Mouse (Mus musculus): ENCODE measurements around the gene Slc35e3. TPM values are rescaled to one million over a fixed set of nuclear protein-coding genes. Genes with fewer than 3 reads are reported as not detected.

Gene Slc35e3
- polyA plus RNA-seq, 1 experiment, result 12.8 TPM

GRCm38 (mm10) chr10:117729139-117729814 lies 16.9 kb downstream of the Slc35e3 start:
- no peaks in the 10 kb centered on the region for H3K79me3 ChIP-seq (ENCODE audit: low read depth)
- H3K36me3 ChIP-seq (ENCODE audit: control insufficient read depth, insufficient read depth), result no peaks in the 10 kb centered on the region
- H3K79me2 ChIP-seq (ENCODE audit: control insufficient read depth, insufficient read depth), result no peaks in the 10 kb centered on the region
- no peak overlapping the region for H3ac ChIP-seq (ENCODE audit: control insufficient read depth, insufficient read length, low read depth)
- no peak for TF ChIP-seq USF1 (IDR thresholded peaks at IDR 0.05; ENCODE audit: low read depth)
- no peak for TF ChIP-seq MYOD1 (IDR thresholded peaks at IDR 0.05; ENCODE audit: control insufficient read depth, insufficient read length, low read depth)
- H3K4me3 ChIP-seq (ENCODE audit: insufficient read depth, poor library complexity, severe bottlenecking), result no peak overlapping the region
- no peaks in the 10 kb centered on the region for H3K27me3 ChIP-seq (ENCODE audit: control insufficient read depth, insufficient read depth, insufficient read length)

GRCm38 (mm10) chr10:117728574-117728973 lies 17.6 kb downstream of the Slc35e3 start:
- no peaks in the 10 kb centered on the region for H3K79me2 ChIP-seq (ENCODE audit: control insufficient read depth, insufficient read depth)
- no peak overlapping the region for H3K4me3 ChIP-seq (ENCODE audit: insufficient read depth, poor library complexity, severe bottlenecking)
- H3K27me3 ChIP-seq (ENCODE audit: control insufficient read depth, insufficient read depth, insufficient read length), result no peaks in the 10 kb centered on the region
- no peaks in the 10 kb centered on the region for H3K79me3 ChIP-seq (ENCODE audit: low read depth)
- no peaks in the 10 kb centered on the region for H3K36me3 ChIP-seq (ENCODE audit: control insufficient read depth, insufficient read depth)
- H3ac ChIP-seq (ENCODE audit: control insufficient read depth, insufficient read length, low read depth), result no peak overlapping the region
- no peak for TF ChIP-seq CTCF (IDR thresholded peaks at IDR 0.05; ENCODE audit: control insufficient read depth, insufficient read depth, insufficient read length)
- TF ChIP-seq USF1 (IDR thresholded peaks at IDR 0.05; ENCODE audit: low read depth), result no peak
- no peak for TF ChIP-seq FOSL1 (IDR thresholded peaks at IDR 0.05; ENCODE audit: insufficient read depth, low read length, poor library complexity, severe bottlenecking)
- no peak for TF ChIP-seq CEBPB (IDR thresholded peaks at IDR 0.05; ENCODE audit: low read depth)
- TF ChIP-seq MAX (IDR thresholded peaks at IDR 0.05), result no peak
- TF ChIP-seq MYOG (IDR thresholded peaks at IDR 0.05; ENCODE audit: control insufficient read depth, extremely low read depth, insufficient read length), result no peak
- no peak for TF ChIP-seq MYOD1 (IDR thresholded peaks at IDR 0.05; ENCODE audit: control insufficient read depth, insufficient read length, low read depth)

- H3K79me3 ChIP-seq (ENCODE audit: low read depth), result no peaks in the 10 kb centered on the region
- no peaks in the 10 kb centered on the region for H3K36me3 ChIP-seq (ENCODE audit: control insufficient read depth, insufficient read depth)
- TF ChIP-seq USF1 (IDR thresholded peaks at IDR 0.05; ENCODE audit: low read depth) (no peak), CTCF (IDR thresholded peaks at IDR 0.05; ENCODE audit: control insufficient read depth, insufficient read depth, insufficient read length) (no peak), MYOG (IDR thresholded peaks at IDR 0.05; ENCODE audit: control insufficient read depth, extremely low read depth, insufficient read length) (no peak), MYOD1 (IDR thresholded peaks at IDR 0.05; ENCODE audit: control insufficient read depth, insufficient read length, low read depth) (no peak), MAX (IDR thresholded peaks at IDR 0.05) (no peak), FOSL1 (IDR thresholded peaks at IDR 0.05; ENCODE audit: insufficient read depth, low read length, poor library complexity, severe bottlenecking) (no peak), CEBPB (IDR thresholded peaks at IDR 0.05; ENCODE audit: low read depth) (no peak)
- no peak overlapping the region for H3ac ChIP-seq (ENCODE audit: control insufficient read depth, insufficient read length, low read depth)
- H3K79me2 ChIP-seq (ENCODE audit: control insufficient read depth, insufficient read depth), result no peaks in the 10 kb centered on the region
- H3K27me3 ChIP-seq (ENCODE audit: control insufficient read depth, insufficient read depth, insufficient read length), result no peaks in the 10 kb centered on the region
- no peak overlapping the region for H3K4me3 ChIP-seq (ENCODE audit: insufficient read depth, poor library complexity, severe bottlenecking)
Observed at GRCm38 (mm10) chr10:117727518-117728110, 18.6 kb downstream of the Slc35e3 start.

- TF ChIP-seq CEBPB (IDR thresholded peaks at IDR 0.05; ENCODE audit: low read depth) (no peak), USF1 (IDR thresholded peaks at IDR 0.05; ENCODE audit: low read depth) (no peak), MYOD1 (IDR thresholded peaks at IDR 0.05; ENCODE audit: control insufficient read depth, insufficient read length, low read depth) (no peak), FOSL1 (IDR thresholded peaks at IDR 0.05; ENCODE audit: insufficient read depth, low read length, poor library complexity, severe bottlenecking) (no peak), MAX (IDR thresholded peaks at IDR 0.05) (no peak), CTCF (IDR thresholded peaks at IDR 0.05; ENCODE audit: control insufficient read depth, insufficient read depth, insufficient read length) (no peak), MYOG (IDR thresholded peaks at IDR 0.05; ENCODE audit: control insufficient read depth, extremely low read depth, insufficient read length) (no peak)
- Histone ChIP-seq H3K36me3 (ENCODE audit: control insufficient read depth, insufficient read depth) (no peaks in the 10 kb centered on the region), H3K27me3 (ENCODE audit: control insufficient read depth, insufficient read depth, insufficient read length) (no peaks in the 10 kb centered on the region), H3K79me3 (ENCODE audit: low read depth) (no peaks in the 10 kb centered on the region), H3ac (ENCODE audit: control insufficient read depth, insufficient read length, low read depth) (no peak overlapping the region), H3K79me2 (ENCODE audit: control insufficient read depth, insufficient read depth) (no peaks in the 10 kb centered on the region), H3K4me3 (ENCODE audit: insufficient read depth, poor library complexity, severe bottlenecking) (no peak overlapping the region)
Observed at GRCm38 (mm10) chr10:117726888-117727385, 19.2 kb downstream of the Slc35e3 start.

GRCm38 (mm10) chr10:117726350-117726749 lies 19.8 kb downstream of the Slc35e3 start:
- Histone ChIP-seq H3K36me3 (ENCODE audit: control insufficient read depth, insufficient read depth) (no peaks in the 10 kb centered on the region), H3ac (ENCODE audit: control insufficient read depth, insufficient read length, low read depth) (no peak overlapping the region), H3K79me3 (ENCODE audit: low read depth) (no peaks in the 10 kb centered on the region), H3K4me3 (ENCODE audit: insufficient read depth, poor library complexity, severe bottlenecking) (no peak overlapping the region), H3K79me2 (ENCODE audit: control insufficient read depth, insufficient read depth) (no peaks in the 10 kb centered on the region), H3K27me3 (ENCODE audit: control insufficient read depth, insufficient read depth, insufficient read length) (no peaks in the 10 kb centered on the region)
- TF ChIP-seq FOSL1 (IDR thresholded peaks at IDR 0.05; ENCODE audit: insufficient read depth, low read length, poor library complexity, severe bottlenecking) (no peak), MYOD1 (IDR thresholded peaks at IDR 0.05; ENCODE audit: control insufficient read depth, insufficient read length, low read depth) (no peak), USF1 (IDR thresholded peaks at IDR 0.05; ENCODE audit: low read depth) (no peak), CEBPB (IDR thresholded peaks at IDR 0.05; ENCODE audit: low read depth) (no peak), MYOG (IDR thresholded peaks at IDR 0.05; ENCODE audit: control insufficient read depth, extremely low read depth, insufficient read length) (no peak), MAX (IDR thresholded peaks at IDR 0.05) (no peak), CTCF (IDR thresholded peaks at IDR 0.05; ENCODE audit: control insufficient read depth, insufficient read depth, insufficient read length) (no peak)
